Mouse (Mus musculus) neural tube, embryonic 14.5 days (tissue): ENCODE results near the gene 4833427G06Rik. TPM values are rescaled to one million over a fixed set of nuclear protein-coding genes. Genes with fewer than 3 reads are reported as not detected.
"Not testable (repeated sequence)": the region's sequence is repeated elsewhere in the genome, so short reads cannot be mapped to it uniquely, and the experiment has no call there.

Experiments
- ATAC-seq: fragments of 200-750 bp; cut with Nextera tagmentation; 2 replicates; pipeline ENCODE4 v1.8.0; 2017; ENCODE audit warnings: low read depth, mild to moderate bottlenecking, moderate TSS enrichment, moderate library complexity
- H3K27ac ChIP-seq: fragments of 300-500 bp; sonication (generic); 2 replicates; pipeline ENCODE4 v1.5.1; 2014; ENCODE audit warnings: low read depth, mild to moderate bottlenecking, control low read depth, low read length, moderate library complexity, mixed read lengths
- H3K27me3 ChIP-seq: fragments of 300-500 bp; sonication (generic); 2 replicates; pipeline ENCODE4 v1.6.1; 2014; ENCODE audit warnings: low read length; ENCODE audit not compliant: control insufficient read depth, insufficient read depth
- H3K36me3 ChIP-seq: fragments of 300-500 bp; sonication (generic); 2 replicates; pipeline ENCODE4 v1.6.1; 2014; ENCODE audit warnings: low read length, mixed read lengths; ENCODE audit not compliant: control insufficient read depth, insufficient read depth
- H3K4me1 ChIP-seq: fragments of 300-500 bp; sonication (generic); 2 replicates; pipeline ENCODE4 v1.6.1; 2014; ENCODE audit warnings: low read length; ENCODE audit not compliant: control insufficient read depth, insufficient read depth
- H3K4me2 ChIP-seq: fragments of 300-500 bp; sonication (generic); 2 replicates; pipeline ENCODE4 v1.6.1; 2014; ENCODE audit warnings: mild to moderate bottlenecking, low read depth, low read length, control low read depth
- H3K4me3 ChIP-seq: fragments of 300-500 bp; sonication (generic); 2 replicates; pipeline ENCODE4 v1.5.1; 2014; ENCODE audit warnings: low read depth, low read length, control low read depth, mixed read lengths
- H3K9ac ChIP-seq: fragments of 300-500 bp; sonication (generic); replicated peaks from 2 replicates; pipeline ENCODE4 v1.6.1; 2014; ENCODE audit warnings: low read depth, mild to moderate bottlenecking, control low read depth, low read length, mixed read lengths
- H3K9me3 ChIP-seq: fragments of 300-500 bp; sonication (generic); 2 replicates; pipeline ENCODE4 v1.6.1; 2016; ENCODE audit warnings: low read length; ENCODE audit not compliant: control insufficient read depth
- WGBS: fragments of 180-500 bp; shearing (Covaris S2); extraction: QIAGEN DNeasy Blood & Tissue Kit; methylation state at CpG from one replicate; pipeline ENCODE4 v1.1.7; 2014; 5-methylcytosine and 5-hydroxymethylcytosine counted together
- polyA plus RNA-seq: library from polyadenylated mRNA; unstranded; fragments of >200 nt; fragmentation: Nextera tagmentation; extraction: Ambion mirVana; gene quantifications from 2 replicates; pipeline ENCODE4 v1.2.1, GENCODE M21; 2014

The 4833427G06Rik gene
- polyA plus RNA-seq, result 0.21 and 0.28 TPM in 2 replicates

DNA sequence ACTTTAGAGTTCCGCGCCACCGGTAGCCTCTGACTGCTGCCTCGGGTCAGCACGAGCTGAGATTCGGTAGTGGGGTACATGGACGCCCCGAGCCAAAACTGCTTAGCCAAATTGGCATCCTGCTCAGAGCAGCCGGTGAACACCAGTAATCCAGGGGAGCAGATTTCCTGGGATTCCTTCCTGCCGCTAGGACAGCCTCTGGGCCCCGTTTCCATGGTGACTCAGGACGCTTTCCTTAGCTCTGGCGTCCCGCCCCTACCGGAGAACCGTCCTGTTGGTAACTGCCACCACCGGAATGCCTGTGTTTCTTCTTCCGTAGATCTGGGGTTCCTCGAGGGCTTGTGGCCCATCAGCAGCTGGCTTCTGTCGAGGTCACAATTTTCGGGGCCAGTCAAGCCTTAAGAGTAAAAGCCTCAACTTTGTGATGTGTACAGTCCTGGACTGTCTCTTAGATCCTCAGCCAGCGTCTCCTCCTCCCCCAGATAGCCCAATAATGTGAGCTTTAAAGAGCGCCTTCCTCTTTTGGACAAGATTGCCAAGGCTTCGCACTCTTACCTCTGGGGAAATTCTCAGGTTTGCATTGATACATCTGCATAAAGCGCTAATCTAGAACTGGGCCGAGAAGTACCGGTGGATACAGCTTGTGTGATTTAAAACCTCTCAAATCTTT, at the start of gene 4833427G06Rik:
Gene 4833427G06Rik, minus strand, starts transcription at position 323 of the 670 bp plus-strand sequence.
- 9% methylated on average over 27 of the region's 27 CpGs for WGBS

DNA sequence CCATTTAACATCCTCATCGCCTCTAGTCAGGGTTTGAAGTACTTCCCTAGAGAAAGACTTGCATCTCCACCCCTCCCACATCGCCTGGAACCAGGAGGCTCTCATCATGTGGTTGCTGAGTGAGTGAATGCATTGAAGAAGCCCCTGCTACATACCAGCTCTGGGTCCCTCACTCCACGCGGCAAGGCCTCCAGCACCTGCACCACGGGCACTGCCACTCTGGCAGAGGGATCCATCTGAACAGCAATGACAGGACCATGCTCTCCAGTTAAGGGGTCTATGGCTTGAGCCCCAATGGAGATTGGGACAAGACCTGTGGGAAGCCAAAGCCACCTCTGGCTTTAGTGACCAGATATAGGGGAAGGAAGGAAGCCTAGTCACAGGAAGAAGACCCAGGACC, 45.4 kb upstream of the 4833427G06Rik start:
- Histone ChIP-seq H3K27me3 (no peaks in the 10 kb centered on the region), H3K27ac (no peak overlapping the region), H3K4me2 (no peak overlapping the region), H3K4me3 (no peak overlapping the region), H3K36me3 (no peaks in the 10 kb centered on the region), H3K4me1 (0 out of 2 replicates have a peak, but pooled peaks cover 3% of the 10 kb centered on the region), H3K9ac (no peak overlapping the region), H3K9me3 (no peaks in the 10 kb centered on the region)
- WGBS, result 84% methylated on average over 5 of the region's 5 CpGs
- no peak for ATAC-seq

More for the DNA sequence above, at the start of gene 4833427G06Rik:
- H3K27me3 ChIP-seq, result no peaks in the 10 kb centered on the region
- H3K36me3 ChIP-seq, result no peaks in the 10 kb centered on the region
- ATAC-seq, result peak; percentile 71; the same call in 1 of the 2 replicates
- peak within 1 kb of the TSS; percentile 99 for H3K4me2 ChIP-seq
- 0 out of 2 replicates have a peak, but pooled peaks cover 2% of the 10 kb centered on the region for H3K4me1 ChIP-seq
- H3K9me3 ChIP-seq, result no peaks in the 10 kb centered on the region
- 0 out of 2 replicates have a peak within 1 kb of the TSS, but pooled peaks have one; percentile 7 for H3K9ac ChIP-seq
- peak within 1 kb of the TSS; percentile 56 for H3K4me3 ChIP-seq
- H3K27ac ChIP-seq, result no peak within 1 kb of the TSS

GRCm38 (mm10) chr9:51146496-51146895, 44.6 kb upstream of the 4833427G06Rik start:
- no peak for ATAC-seq
- H3K9me3 ChIP-seq, result no peaks in the 10 kb centered on the region
- no peaks in the 10 kb centered on the region for H3K36me3 ChIP-seq
- WGBS, result 67% methylated on average over 4 of the region's 4 CpGs
- no peak overlapping the region for H3K4me3 ChIP-seq
- H3K27ac ChIP-seq, result no peak overlapping the region
- no peak overlapping the region for H3K9ac ChIP-seq
- H3K27me3 ChIP-seq, result no peaks in the 10 kb centered on the region
- no peak overlapping the region for H3K4me2 ChIP-seq
- H3K4me1 ChIP-seq, result 0 out of 2 replicates have a peak, but pooled peaks cover 3% of the 10 kb centered on the region

DNA sequence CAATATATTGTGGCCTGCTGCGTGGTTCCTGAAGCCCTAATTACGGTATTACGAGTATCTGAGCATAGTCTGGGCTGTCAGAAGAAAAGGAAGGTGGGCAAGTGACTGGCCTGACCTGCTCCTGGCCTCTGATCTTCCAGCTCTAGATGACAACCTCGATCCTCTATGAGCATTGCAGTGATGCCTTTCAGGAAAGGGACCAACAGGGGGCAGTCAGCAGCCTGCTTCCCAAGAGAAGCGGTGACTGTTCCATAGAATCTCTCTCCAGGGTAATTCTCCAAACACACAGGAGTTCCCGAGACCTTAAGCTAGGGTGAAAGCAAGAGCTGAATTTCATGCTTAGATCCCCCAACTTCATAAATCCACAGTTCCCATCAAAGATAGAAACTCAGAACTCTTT, 42.3 kb upstream of the 4833427G06Rik start:
- Histone ChIP-seq H3K4me3 (no peak overlapping the region), H3K27ac (no peak overlapping the region), H3K27me3 (no peaks in the 10 kb centered on the region), H3K4me2 (no peak overlapping the region), H3K9me3 (no peaks in the 10 kb centered on the region), H3K36me3 (no peaks in the 10 kb centered on the region), H3K4me1 (0 out of 2 replicates have a peak, but pooled peaks cover 3% of the 10 kb centered on the region), H3K9ac (no peak overlapping the region)
- no peak for ATAC-seq
- 73% methylated on average over 6 of the region's 6 CpGs for WGBS

DNA sequence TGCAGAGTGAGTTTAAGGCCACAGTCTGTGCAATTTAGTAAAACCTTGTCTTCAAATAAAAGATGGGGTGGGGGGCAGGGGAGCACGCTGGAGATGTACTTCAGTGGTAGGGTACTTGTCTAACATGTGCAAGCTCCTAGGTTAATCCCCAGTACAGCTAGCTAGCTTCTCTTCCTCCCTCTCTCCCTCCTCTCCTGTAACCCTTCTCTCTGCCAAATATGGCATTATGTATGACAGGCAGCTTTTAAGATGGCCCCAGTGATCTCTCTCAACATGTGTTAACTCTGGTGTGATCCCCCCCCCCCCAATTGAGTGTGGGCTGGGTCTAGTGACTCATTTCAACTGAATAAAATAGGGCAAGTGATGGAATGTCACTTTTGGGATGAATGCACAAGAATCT, 41.6 kb upstream of the 4833427G06Rik start:
- 75% methylated on average over 1 of the region's 1 CpGs for WGBS
- Histone ChIP-seq H3K27me3 (no peaks in the 10 kb centered on the region), H3K4me2 (no peak overlapping the region), H3K4me1 (0 out of 2 replicates have a peak, but pooled peaks cover 3% of the 10 kb centered on the region), H3K27ac (no peak overlapping the region), H3K9ac (no peak overlapping the region), H3K4me3 (no peak overlapping the region), H3K36me3 (no peaks in the 10 kb centered on the region), H3K9me3 (no peaks in the 10 kb centered on the region)
- ATAC-seq, result no peak

GRCm38 (mm10) chr9:51140711-51141110, 38.8 kb upstream of the 4833427G06Rik start:
- no peaks in the 10 kb centered on the region for H3K36me3 ChIP-seq
- 84% methylated on average over 3 of the region's 3 CpGs for WGBS
- H3K27me3 ChIP-seq, result no peaks in the 10 kb centered on the region
- H3K4me1 ChIP-seq, result no peaks in the 10 kb centered on the region
- H3K27ac ChIP-seq, result no peak overlapping the region
- no peak overlapping the region for H3K4me3 ChIP-seq
- no peak overlapping the region for H3K4me2 ChIP-seq
- no peak for ATAC-seq
- H3K9ac ChIP-seq, result no peak overlapping the region
- no peaks in the 10 kb centered on the region for H3K9me3 ChIP-seq

DNA sequence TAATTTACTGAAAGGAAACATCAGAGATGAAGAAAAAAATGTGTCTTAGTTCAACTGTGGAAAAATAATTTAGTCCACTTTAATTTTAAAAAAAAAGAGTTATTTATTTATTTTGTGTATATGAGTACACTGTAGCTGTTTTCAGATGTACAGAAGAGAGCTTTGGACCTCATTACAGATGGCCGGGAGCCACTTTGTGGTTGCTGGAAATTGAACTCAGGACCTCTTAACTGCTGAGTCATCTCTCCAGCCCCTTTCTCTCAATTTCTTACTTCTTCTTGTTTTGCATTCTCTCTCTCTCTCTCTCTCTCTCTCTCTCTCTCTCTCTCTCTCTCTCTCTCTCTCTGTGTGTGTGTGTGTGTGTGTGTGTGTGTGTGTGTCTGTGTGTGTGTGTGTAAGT, 37.5 kb upstream of the 4833427G06Rik start:
- H3K9ac ChIP-seq, H3K9me3 ChIP-seq, H3K36me3 ChIP-seq, H3K4me2 ChIP-seq, ATAC-seq, H3K4me1 ChIP-seq, H3K4me3 ChIP-seq, H3K27ac ChIP-seq, H3K27me3 ChIP-seq: not testable (repeated sequence)
- 88% methylated on average over 1 of the region's 1 CpGs for whole genome bisulfite sequencing

GRCm38 (mm10) chr9:51138301-51138700, 36.4 kb upstream of the 4833427G06Rik start:
- Histone ChIP-seq H3K4me2 (no peak overlapping the region), H3K9ac (no peak overlapping the region), H3K9me3 (no peaks in the 10 kb centered on the region), H3K36me3 (no peaks in the 10 kb centered on the region), H3K4me1 (no peaks in the 10 kb centered on the region), H3K4me3 (no peak overlapping the region), H3K27me3 (no peaks in the 10 kb centered on the region), H3K27ac (no peak overlapping the region)
- ATAC-seq, result no peak
- WGBS, result 98% methylated on average over 1 of the region's 1 CpGs

GRCm38 (mm10) chr9:51137836-51138235, 36.0 kb upstream of the 4833427G06Rik start:
- 94% methylated on average over 1 of the region's 1 CpGs for WGBS
- Histone ChIP-seq H3K4me1 (no peaks in the 10 kb centered on the region), H3K27ac (no peak overlapping the region), H3K4me3 (no peak overlapping the region), H3K4me2 (no peak overlapping the region), H3K27me3 (no peaks in the 10 kb centered on the region), H3K9me3 (no peaks in the 10 kb centered on the region), H3K36me3 (no peaks in the 10 kb centered on the region), H3K9ac (no peak overlapping the region)
- ATAC-seq, result no peak
